Mouse (Mus musculus) kidney, postnatal 10 days (tissue): ENCODE measurements at regions not wholly inside any gene's neighbourhood (a gene's known extent, or its start where the extent isn't known, plus 50 kb on each side); places are given as distances from the start of the nearest gene placed in this dataset.
A peak's percentile ranks its signal among the peaks of the same experiment; 100 is the strongest.

Experiments
- DNase-seq: peaks from one replicate; pipeline ENCODE4 v3.0.0; 2021; ENCODE audit warnings: mixed read lengths

GRCm38 (mm10) chr1:56453756-56454155 lies 183.5 kb downstream of the Hsfy2 start:
- no peak for DNase-seq

DNA sequence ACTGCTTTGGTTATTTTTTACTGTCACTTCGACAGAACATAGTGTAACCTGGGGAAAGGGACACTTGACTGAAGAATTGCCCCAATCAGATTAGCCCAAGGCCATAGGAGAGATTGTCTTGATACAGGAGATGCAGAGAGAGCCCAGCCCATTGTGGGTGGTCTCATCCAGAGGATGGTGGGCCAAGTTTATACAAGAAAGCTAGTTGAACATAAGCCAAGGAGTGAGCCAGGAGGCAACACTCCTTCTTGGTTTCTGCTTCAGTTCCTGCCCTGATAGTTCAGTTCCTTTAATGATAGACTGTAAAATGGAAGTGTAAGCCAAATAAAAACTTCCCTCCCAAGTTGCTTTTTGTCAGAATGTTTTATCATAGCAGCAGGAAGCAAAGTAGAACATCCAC lies 194.4 kb downstream of the Hsfy2 start:
- DNase-seq: no peak

- DNase-seq: no peak
These were observed 230.4 kb downstream of the Hsfy2 start for GRCm38 (mm10) chr1:56406786-56407185.

GRCm38 (mm10) chr1:56403351-56403750 lies 233.9 kb downstream of the Hsfy2 start:
- DNase-seq: no peak

DNA sequence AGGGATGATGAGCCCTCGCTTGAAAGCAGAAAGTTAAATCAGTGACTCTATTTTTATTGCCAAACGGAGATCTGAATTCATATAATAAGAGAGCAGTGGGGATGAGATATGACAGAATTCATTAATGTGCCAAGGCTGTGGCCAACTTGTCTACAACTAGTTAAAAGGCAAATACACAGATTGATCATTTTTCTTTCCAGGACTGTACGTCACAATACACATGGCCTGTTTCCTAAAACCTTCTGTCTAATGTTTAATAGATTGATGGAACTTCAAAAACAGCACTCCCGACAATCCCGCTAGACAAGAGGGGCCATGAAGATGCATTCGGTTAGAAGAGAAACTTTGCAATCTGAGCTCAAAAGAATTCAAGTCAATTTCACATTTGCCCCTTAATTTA lies 241.4 kb downstream of the Hsfy2 start:
- no peak for DNase-seq

DNA sequence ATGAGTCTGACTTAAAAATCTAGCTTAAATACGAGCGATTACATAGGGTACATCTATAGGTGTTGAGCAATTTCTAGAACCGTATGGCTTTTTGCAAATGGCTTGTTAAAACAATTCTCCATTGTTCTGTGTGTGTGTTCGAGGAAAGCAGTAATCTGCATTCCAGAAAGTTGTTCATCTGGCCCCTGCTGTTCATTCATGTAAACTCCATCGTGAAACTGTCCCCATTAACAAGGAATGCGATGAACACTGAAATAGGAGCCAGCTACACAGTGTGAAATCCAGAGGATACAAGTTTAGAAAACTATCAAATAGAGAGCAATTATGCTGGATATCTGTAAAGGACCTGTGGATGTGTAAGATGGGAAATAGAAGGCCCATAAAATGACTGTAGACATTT lies 250.1 kb downstream of the Hsfy2 start:
- DNase-seq: no peak

GRCm38 (mm10) chr1:56366319-56366718 lies 270.9 kb downstream of the Hsfy2 start:
- no peak for DNase-seq

DNA sequence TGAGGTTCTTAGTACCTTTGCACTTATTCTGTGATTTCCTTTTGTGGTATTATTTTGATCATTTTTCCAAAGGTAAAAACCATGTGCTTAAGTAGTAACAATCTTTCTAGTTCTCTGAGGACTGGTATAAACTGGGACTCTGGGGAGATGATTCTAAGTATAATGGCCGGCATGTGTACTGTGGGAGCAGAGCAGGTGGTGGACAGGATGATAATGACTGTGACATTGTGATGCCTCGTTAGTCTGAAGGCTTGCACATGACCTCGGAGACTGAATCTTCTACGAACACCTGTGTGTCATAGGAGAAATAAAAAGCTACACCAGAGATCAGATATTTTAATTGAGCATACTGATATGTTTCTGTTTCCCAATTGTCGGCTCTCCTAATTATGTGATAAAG lies 276.4 kb downstream of the Hsfy2 start:
- no peak for DNase-seq

DNA sequence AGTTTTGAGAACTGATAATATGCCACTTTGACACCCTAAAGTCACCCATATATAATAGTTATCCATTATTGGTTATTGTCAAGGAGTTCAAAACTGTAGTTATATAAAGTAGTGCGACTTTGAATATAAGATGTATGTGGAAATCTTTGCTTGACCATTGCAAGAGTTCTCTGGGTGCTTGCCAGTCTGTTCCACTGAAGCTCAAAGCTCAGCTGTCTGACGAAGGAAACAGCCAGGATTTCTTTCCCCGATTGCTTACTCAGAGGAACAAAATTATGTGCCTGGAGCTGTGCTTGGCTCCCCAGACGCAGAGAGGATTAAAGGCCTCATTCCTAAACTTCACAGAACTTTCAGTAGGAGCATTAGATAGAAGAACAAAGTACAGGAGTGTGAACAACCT lies 290.6 kb downstream of the Hsfy2 start:
- DNase-seq: no peak

DNA sequence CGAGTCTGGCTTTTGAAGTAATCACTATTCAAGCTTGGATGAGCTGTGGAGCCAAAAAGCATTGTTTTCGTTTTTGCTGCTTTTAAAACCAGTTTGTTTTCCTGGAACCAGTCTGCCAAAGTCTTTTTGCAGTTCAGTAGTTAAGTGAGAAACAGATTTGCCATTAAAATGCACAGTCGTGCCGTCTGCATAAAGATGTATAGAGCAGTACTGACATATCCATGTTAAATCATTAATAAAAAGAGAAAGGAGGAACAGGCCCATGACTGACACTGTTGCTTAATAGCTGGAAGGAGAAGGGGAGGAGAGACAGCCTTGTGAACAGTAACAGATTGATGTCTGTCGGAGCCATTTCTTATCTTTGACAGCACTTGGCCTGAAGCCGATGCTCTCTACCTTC lies 292.3 kb downstream of the Hsfy2 start:
- no peak for DNase-seq

DNA sequence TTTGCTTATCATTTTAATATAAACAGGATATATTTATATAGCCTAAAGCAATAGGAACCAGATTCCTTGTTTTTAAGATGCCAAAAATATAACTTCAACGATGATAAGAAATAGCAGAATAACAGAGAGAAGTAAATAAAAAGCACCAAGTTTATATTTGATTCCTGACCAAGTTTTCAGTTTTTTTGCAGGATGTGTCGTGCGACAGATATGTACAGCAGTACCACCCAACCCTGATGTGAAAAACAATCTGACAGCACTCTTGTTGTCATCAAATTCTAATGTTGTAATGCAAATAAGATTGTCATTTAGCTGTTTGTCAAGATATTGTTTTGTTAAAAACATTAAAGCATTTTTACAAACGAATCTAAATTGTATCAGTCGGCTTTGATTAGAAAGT lies 309.9 kb downstream of the Hsfy2 start:
- no peak for DNase-seq

DNA sequence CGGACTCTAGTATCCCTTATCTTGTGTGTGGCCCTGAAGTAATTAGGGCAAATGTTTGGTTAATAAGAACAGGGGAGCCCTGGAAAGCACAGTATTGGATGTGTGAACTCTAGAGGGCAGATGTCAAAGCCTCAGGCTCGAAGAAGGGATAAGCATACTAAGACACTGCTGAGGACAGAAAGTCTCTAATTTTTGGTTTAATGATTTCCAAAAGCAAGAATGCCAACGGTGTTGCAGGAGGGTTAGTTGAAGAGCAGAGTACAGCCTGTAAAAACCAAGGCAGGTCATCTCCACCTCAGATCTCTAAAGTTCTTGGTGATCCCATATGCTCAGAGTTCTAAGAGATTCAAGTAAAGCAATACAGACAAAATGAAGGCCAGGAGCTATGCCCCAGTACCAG lies 328.6 kb downstream of the Hsfy2 start:
- DNase-seq: no peak

GRCm38 (mm10) chr1:56294391-56294790 lies 342.8 kb downstream of the Hsfy2 start:
- DNase-seq: no peak

GRCm38 (mm10) chr1:56289748-56290147 lies 347.5 kb downstream of the Hsfy2 start:
- peak; percentile 52 for DNase-seq

DNA sequence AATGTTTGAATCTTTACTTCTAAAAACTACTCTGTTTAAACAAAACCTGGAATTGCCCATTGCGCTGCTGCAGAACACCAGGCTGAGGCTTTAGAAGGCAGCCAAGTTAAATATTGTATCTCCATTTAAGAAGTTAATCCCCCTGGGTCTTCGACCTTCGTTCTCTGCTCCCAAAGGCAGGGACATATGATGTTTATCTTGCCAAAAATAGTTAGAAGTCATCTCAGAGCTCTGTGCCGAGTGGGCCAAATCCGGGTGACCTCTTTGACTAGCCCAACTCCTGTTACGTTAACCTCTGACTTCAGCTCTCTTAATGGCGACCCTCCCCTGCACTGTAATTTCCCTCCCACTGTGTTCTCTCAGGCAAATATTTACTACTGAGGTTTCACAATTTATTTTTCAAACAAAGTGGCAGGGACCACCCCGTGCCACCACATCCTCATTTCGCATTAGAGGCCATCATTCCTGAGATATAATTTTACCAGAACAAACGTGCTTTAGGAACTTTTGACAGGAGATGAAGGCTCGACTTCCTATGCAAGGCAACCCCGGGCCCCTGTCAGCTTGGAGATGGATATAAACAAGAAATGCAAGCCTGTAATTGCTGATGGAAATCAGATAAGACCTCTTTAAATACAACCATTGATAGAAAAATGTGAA lies 350.7 kb downstream of the Hsfy2 start:
- peak; percentile 25 for DNase-seq

- no peak for DNase-seq
These were observed 375.5 kb downstream of the Hsfy2 start for GRCm38 (mm10) chr1:56261708-56262107.

GRCm38 (mm10) chr1:56260759-56261158 lies 376.5 kb downstream of the Hsfy2 start:
- DNase-seq: no peak

DNA sequence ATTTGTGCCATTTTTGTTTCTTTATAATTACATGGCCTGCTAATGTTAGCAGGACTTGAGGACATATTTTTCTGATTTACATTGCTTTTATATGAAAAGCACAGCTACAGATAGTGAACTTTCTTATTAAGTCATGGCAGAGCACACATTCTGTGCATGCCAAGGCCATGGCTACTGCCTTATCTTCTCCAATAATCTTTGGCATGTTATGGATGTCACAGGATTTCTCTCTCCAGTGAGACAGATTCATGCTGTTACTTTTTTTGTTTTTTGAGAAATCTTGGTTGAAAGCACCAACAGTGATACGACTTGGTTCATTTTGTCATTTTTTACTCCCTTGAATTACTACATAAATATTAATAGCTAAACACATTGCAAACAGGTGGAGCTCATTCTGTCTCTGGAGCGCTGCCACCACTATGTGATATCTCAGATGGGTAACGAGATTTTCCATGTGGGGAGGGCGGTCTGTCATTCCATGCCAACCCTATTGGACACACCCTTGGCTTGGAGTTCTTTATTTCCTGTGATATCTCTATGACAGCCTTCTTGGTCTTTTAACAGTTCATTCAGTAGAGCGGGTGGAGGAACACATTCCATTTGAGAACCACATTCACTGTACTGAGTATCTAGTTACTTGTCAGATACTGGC lies 380.3 kb downstream of the Hsfy2 start:
- DNase-seq: no peak

DNA sequence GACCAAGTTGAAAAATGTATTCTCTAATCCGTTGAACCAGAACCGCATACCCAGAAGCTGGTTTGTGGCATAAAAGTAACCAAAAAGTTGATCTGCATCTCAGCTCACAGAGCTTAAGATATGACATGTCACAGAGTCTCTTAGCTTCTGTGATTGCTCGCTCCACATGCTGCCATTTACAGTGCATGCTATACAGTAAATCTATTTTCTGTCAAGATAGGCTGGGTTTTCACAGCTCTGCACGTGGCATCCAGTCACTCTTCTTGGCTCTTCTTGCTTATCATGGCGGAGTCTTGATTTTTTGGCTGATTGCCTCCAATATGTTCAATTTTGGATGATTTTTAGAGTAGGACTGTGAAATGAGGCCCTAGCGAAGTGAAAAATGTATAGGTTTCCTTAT lies 397.5 kb downstream of the Hsfy2 start:
- no peak for DNase-seq

DNA sequence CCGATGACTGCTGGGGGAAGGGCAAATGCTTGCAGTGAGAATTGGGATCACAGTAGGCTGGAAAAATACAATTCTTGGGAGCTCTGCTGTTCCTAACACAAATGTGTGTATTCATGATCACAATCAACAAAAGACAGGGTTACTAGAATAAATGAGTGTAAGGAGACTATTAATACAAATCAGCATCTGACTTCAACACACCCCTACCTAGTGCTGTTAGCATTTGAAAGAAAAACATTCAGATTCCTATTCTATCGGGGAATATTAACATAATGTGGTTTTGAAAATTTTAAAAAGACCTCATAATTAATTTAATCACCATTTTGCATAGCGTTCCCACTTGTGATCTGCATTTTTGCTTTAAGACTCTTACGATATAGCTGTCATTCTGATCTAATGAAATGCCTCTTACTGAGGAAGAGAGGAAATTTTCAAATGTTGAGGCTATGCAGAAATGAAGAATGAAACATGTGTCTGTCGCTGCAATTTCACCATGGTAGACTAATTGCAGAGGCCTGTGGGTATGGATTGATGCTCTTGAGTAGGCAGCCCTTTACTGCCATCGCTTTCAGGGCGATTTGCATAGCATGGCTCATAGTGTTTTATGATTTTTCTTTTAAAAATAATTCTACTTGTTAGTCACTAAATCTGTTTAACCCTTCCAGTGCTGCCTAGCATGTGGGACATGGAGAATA lies 410.8 kb downstream of the Hsfy2 start:
- DNase-seq: no peak

GRCm38 (mm10) chr1:56219700-56220099 lies 417.5 kb downstream of the Hsfy2 start:
- no peak for DNase-seq

GRCm38 (mm10) chr1:56210712-56211371 lies 426.4 kb downstream of the Hsfy2 start:
- DNase-seq: no peak

DNA sequence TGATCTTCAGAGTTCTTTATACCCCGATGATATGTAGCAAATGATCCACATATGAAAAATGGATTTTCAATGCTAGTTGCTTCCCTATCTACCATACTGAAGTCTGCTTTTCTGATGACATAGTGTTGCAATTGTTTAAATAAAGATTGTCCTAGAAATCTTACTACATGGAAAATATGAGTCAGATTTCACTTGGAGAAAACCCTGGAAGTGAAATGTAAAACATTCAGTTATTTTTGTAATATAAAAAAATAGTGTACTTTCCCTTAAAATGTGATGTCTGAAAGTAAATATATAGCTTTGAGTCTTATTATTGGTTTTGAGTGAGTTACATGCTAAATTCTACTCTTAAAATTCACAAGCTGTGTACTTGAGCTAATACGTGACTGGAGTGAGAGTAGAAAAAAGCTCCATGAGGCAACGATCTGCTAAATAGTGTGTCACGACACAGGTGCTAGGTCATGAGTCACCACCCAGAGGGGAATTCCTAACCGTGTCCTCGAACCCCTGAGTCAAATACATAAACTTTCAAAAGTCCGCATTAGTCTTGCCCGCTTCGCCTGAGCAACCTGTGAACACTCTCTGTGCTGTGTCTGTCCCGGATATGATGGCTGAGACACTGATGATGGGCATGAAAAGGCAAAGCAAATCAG lies 430.5 kb downstream of the Hsfy2 start:
- DNase-seq: no peak
